Mouse (Mus musculus) macrophage (primary cell): ENCODE measurements around the gene Atoh8. TPM values are rescaled to one million over a fixed set of nuclear protein-coding genes. Genes with fewer than 3 reads are reported as not detected.

Source experiments
- H3K27ac ChIP-seq: fragments of 350-480 bp; formaldehyde crosslinking; 2 replicates; pipeline ENCODE4 v1.9.0; 2021
- H3K36me3 ChIP-seq: fragments of 350-480 bp; formaldehyde crosslinking; 2 replicates; pipeline ENCODE4 v1.9.0; 2021; ENCODE audit errors: inconsistent target
- H3K4me3 ChIP-seq: fragments of 350-480 bp; formaldehyde crosslinking; 2 replicates; pipeline ENCODE4 v1.9.0; 2021; ENCODE audit errors: inconsistent target
- H3K79me2 ChIP-seq: fragments of 350-480 bp; formaldehyde crosslinking; 2 replicates; pipeline ENCODE4 v1.9.0; 2021; ENCODE audit errors: inconsistent target
- WGBS: methylation state at CpG from one replicate; pipeline ENCODE4 v1.1.7; 2026; ENCODE audit warnings: inconsistent platforms; ENCODE audit not compliant: missing documents; 5-methylcytosine and 5-hydroxymethylcytosine counted together
- polyA plus RNA-seq: library from polyadenylated mRNA; stranded (reverse); fragments of 250-400 nt; gene quantifications from 3 replicates; pipeline ENCODE4 v1.2.4, GENCODE M21; 2018; ENCODE audit warnings: inconsistent platforms

The Atoh8 gene
- polyA plus RNA-seq, 1 experiment from 2014 or later: not detected

- WGBS: 62% methylated on average over 7 of the region's 7 CpGs
Observed at GRCm38 (mm10) chr6:72204858-72205257, 30.5 kb downstream of the Atoh8 start.

GRCm38 (mm10) chr6:72203279-72203678 lies 32.1 kb downstream of the Atoh8 start:
- Histone ChIP-seq H3K36me3 (no peaks in the 10 kb centered on the region), H3K79me2 (no peaks in the 10 kb centered on the region), H3K4me3 (no peak overlapping the region), H3K27ac (no peak overlapping the region)
- 82% methylated on average over 5 of the region's 5 CpGs for WGBS

More at GRCm38 (mm10) chr6:72204858-72205257, 30.5 kb downstream of the Atoh8 start:
- no peak overlapping the region for H3K4me3 ChIP-seq
- H3K36me3 ChIP-seq: no peaks in the 10 kb centered on the region
- no peaks in the 10 kb centered on the region for H3K79me2 ChIP-seq
- no peak overlapping the region for H3K27ac ChIP-seq

GRCm38 (mm10) chr6:72202732-72203131 lies 32.6 kb downstream of the Atoh8 start:
- no peaks in the 10 kb centered on the region for H3K36me3 ChIP-seq
- H3K27ac ChIP-seq: no peak overlapping the region
- no peaks in the 10 kb centered on the region for H3K79me2 ChIP-seq
- H3K4me3 ChIP-seq: no peak overlapping the region
- WGBS: 90% methylated on average over 5 of the region's 5 CpGs

GRCm38 (mm10) chr6:72200595-72201256 lies 34.7 kb downstream of the Atoh8 start:
- H3K79me2 ChIP-seq: no peaks in the 10 kb centered on the region
- 70% methylated on average over 11 of the region's 11 CpGs for WGBS
- no peaks in the 10 kb centered on the region for H3K36me3 ChIP-seq
- no peak overlapping the region for H3K27ac ChIP-seq
- no peak overlapping the region for H3K4me3 ChIP-seq

- Histone ChIP-seq H3K36me3 (no peaks in the 10 kb centered on the region), H3K27ac (no peak overlapping the region), H3K4me3 (no peak overlapping the region), H3K79me2 (no peaks in the 10 kb centered on the region)
Observed at GRCm38 (mm10) chr6:72197515-72197914, 37.9 kb downstream of the Atoh8 start.

GRCm38 (mm10) chr6:72196660-72197059 lies 38.7 kb downstream of the Atoh8 start:
- Histone ChIP-seq H3K4me3 (no peak overlapping the region), H3K36me3 (no peaks in the 10 kb centered on the region), H3K27ac (no peak overlapping the region), H3K79me2 (no peaks in the 10 kb centered on the region)
- WGBS: 98% methylated on average over 3 of the region's 3 CpGs

GRCm38 (mm10) chr6:72190577-72190976 lies 44.8 kb downstream of the Atoh8 start:
- Histone ChIP-seq H3K4me3 (no peak overlapping the region), H3K27ac (no peak overlapping the region), H3K79me2 (no peaks in the 10 kb centered on the region), H3K36me3 (no peaks in the 10 kb centered on the region)
- WGBS: 50% methylated on average over 5 of the region's 5 CpGs

- H3K4me3 ChIP-seq: no peak overlapping the region
- no peaks in the 10 kb centered on the region for H3K79me2 ChIP-seq
- no peaks in the 10 kb centered on the region for H3K36me3 ChIP-seq
- WGBS: 7% methylated on average over 6 of the region's 6 CpGs
- no peak overlapping the region for H3K27ac ChIP-seq
Observed at GRCm38 (mm10) chr6:72190120-72190519, 45.3 kb downstream of the Atoh8 start.

GRCm38 (mm10) chr6:72189061-72189863 lies 46.1 kb downstream of the Atoh8 start:
- 10% methylated on average over 26 of the region's 29 CpGs for WGBS
- no peaks in the 10 kb centered on the region for H3K36me3 ChIP-seq
- H3K27ac ChIP-seq: no peak overlapping the region
- H3K4me3 ChIP-seq: no peak overlapping the region
- no peaks in the 10 kb centered on the region for H3K79me2 ChIP-seq

- Histone ChIP-seq H3K4me3 (no peak overlapping the region), H3K27ac (no peak overlapping the region), H3K79me2 (no peaks in the 10 kb centered on the region), H3K36me3 (no peaks in the 10 kb centered on the region)
- WGBS: 89% methylated on average over 6 of the region's 6 CpGs
Observed at GRCm38 (mm10) chr6:72186809-72187208, 48.6 kb downstream of the Atoh8 start.

- Histone ChIP-seq H3K79me2 (no peaks in the 10 kb centered on the region), H3K27ac (no peak overlapping the region), H3K4me3 (no peak overlapping the region), H3K36me3 (no peaks in the 10 kb centered on the region)
- 6% methylated on average over 6 of the region's 6 CpGs for WGBS
Observed at GRCm38 (mm10) chr6:72185893-72186490, 49.4 kb downstream of the Atoh8 start.

- Histone ChIP-seq H3K27ac (no peak overlapping the region), H3K4me3 (no peak overlapping the region), H3K79me2 (no peaks in the 10 kb centered on the region), H3K36me3 (no peaks in the 10 kb centered on the region)
- WGBS: 91% methylated on average over 5 of the region's 5 CpGs
Observed at GRCm38 (mm10) chr6:72184576-72184975, 50.8 kb downstream of the Atoh8 start.

- H3K27ac ChIP-seq: no peak overlapping the region
- H3K36me3 ChIP-seq: no peaks in the 10 kb centered on the region
- H3K4me3 ChIP-seq: no peak overlapping the region
- no peaks in the 10 kb centered on the region for H3K79me2 ChIP-seq
- WGBS: 94% methylated on average over 12 of the region's 12 CpGs
Observed at GRCm38 (mm10) chr6:72179562-72180502, 55.5 kb downstream of the Atoh8 start.

GRCm38 (mm10) chr6:72179006-72179405 lies 56.4 kb downstream of the Atoh8 start:
- Histone ChIP-seq H3K27ac (no peak overlapping the region), H3K4me3 (no peak overlapping the region), H3K79me2 (no peaks in the 10 kb centered on the region), H3K36me3 (no peaks in the 10 kb centered on the region)
- 89% methylated on average over 3 of the region's 3 CpGs for WGBS
